Mouse (Mus musculus) kidney, adult 2 months (tissue): ENCODE data around the gene Ccr7. TPM values are rescaled to one million over a fixed set of nuclear protein-coding genes. Genes with fewer than 3 reads are reported as not detected.

Experiments
- DNase-seq: peaks from one replicate; pipeline ENCODE4 v3.0.0; 2021
- H3K27ac ChIP-seq: fragments of 200-500 bp; 2 replicates; pipeline ENCODE4 v1.5.1; 2012; ENCODE audit warnings: low read depth, low read length, control low read depth, inconsistent platforms; ENCODE audit not compliant: insufficient read depth
- H3K27me3 ChIP-seq: fragments of 200-500 bp; replicated peaks from 2 replicates; pipeline ENCODE4 v1.6.1; 2012; ENCODE audit warnings: mild to moderate bottlenecking, moderate library complexity, low read length, inconsistent platforms; ENCODE audit not compliant: control insufficient read depth, insufficient read depth
- H3K36me3 ChIP-seq: fragments of 200-500 bp; 2 replicates; pipeline ENCODE4 v1.6.1; 2012; ENCODE audit warnings: mild to moderate bottlenecking, moderate library complexity, low read length, inconsistent platforms; ENCODE audit not compliant: control insufficient read depth, insufficient read depth
- H3K4me1 ChIP-seq: fragments of 200-500 bp; 2 replicates; pipeline ENCODE4 v1.6.1; 2011; ENCODE audit warnings: low read length; ENCODE audit not compliant: control insufficient read depth, insufficient read depth
- H3K4me3 ChIP-seq: fragments of 200-500 bp; 2 replicates; pipeline ENCODE4 v1.5.1; 2011; ENCODE audit warnings: mild to moderate bottlenecking, low read depth, low read length, control low read depth; ENCODE audit not compliant: insufficient read depth
- CTCF ChIP-seq: fragments of 200-500 bp; conservative IDR thresholded peaks from 2 replicates; pipeline ENCODE4 v1.5.1; 2011; ENCODE audit warnings: low read depth, mild to moderate bottlenecking, control low read depth, low read length, moderate library complexity, mixed read lengths; ENCODE audit not compliant: insufficient read depth, insufficient read length
- POLR2A ChIP-seq: fragments of 200-500 bp; IDR thresholded peaks from one replicate; pipeline ENCODE4 v1.6.1; 2011; ENCODE audit warnings: low read depth, low read length, control low read depth
- WGBS: fragments of 180-500 bp; shearing (Covaris S2); methylation state at CpG from one replicate; pipeline ENCODE4 v1.1.7; 2018; 5-methylcytosine and 5-hydroxymethylcytosine counted together
- polyA plus RNA-seq: library from polyadenylated mRNA; depleted of rRNA; stranded (reverse); fragments of >200 nt; gene quantifications from 2 replicates; pipeline ENCODE4 v1.2.3, GENCODE M21; 2012

Gene Ccr7
- polyA plus RNA-seq, 1 experiment, result 11.2 TPM

GRCm38 (mm10) chr11:99144456-99144855 is 10.4 kb downstream of the Ccr7 start:
- Histone ChIP-seq H3K4me1 (no peaks in the 10 kb centered on the region), H3K27ac (no peak overlapping the region), H3K36me3 (no peaks in the 10 kb centered on the region), H3K4me3 (no peak overlapping the region), H3K27me3 (no peaks in the 10 kb centered on the region)
- DNase-seq, result no peak
- 64% methylated on average over 5 of the region's 5 CpGs for WGBS
- no peak for TF ChIP-seq CTCF
- no peak for TF ChIP-seq POLR2A

- H3K27me3 ChIP-seq, result no peaks in the 10 kb centered on the region
- 68% methylated on average over 16 of the region's 16 CpGs for WGBS
- no peak overlapping the region for H3K4me3 ChIP-seq
- H3K27ac ChIP-seq, result no peak overlapping the region
- H3K4me1 ChIP-seq, result no peaks in the 10 kb centered on the region
- no peak for DNase-seq
- H3K36me3 ChIP-seq, result no peaks in the 10 kb centered on the region
- no peak for TF ChIP-seq POLR2A
- no peak for TF ChIP-seq CTCF
These were observed 11.5 kb downstream of the Ccr7 start for GRCm38 (mm10) chr11:99143123-99144082.

- Histone ChIP-seq H3K36me3 (no peaks in the 10 kb centered on the region), H3K27ac (no peak overlapping the region), H3K27me3 (no peaks in the 10 kb centered on the region), H3K4me3 (no peak overlapping the region), H3K4me1 (no peaks in the 10 kb centered on the region)
- DNase-seq, result no peak
- TF ChIP-seq POLR2A, result no peak
- no peak for TF ChIP-seq CTCF
- WGBS, result 64% methylated on average over 18 of the region's 18 CpGs
These were observed 12.3 kb downstream of the Ccr7 start for GRCm38 (mm10) chr11:99142493-99143095.

- Histone ChIP-seq H3K4me1 (no peaks in the 10 kb centered on the region), H3K27ac (no peak overlapping the region), H3K27me3 (no peaks in the 10 kb centered on the region), H3K4me3 (no peak overlapping the region), H3K36me3 (no peaks in the 10 kb centered on the region)
- TF ChIP-seq POLR2A, result no peak
- no peak for TF ChIP-seq CTCF
- WGBS, result 85% methylated on average over 6 of the region's 6 CpGs
- DNase-seq, result no peak
These were observed 12.8 kb downstream of the Ccr7 start for GRCm38 (mm10) chr11:99142046-99142445.

- H3K4me1 ChIP-seq, result no peaks in the 10 kb centered on the region
- no peaks in the 10 kb centered on the region for H3K27me3 ChIP-seq
- no peak for TF ChIP-seq POLR2A
- no peak for TF ChIP-seq CTCF
- 78% methylated on average over 7 of the region's 7 CpGs for WGBS
- H3K27ac ChIP-seq, result no peak overlapping the region
- H3K36me3 ChIP-seq, result no peaks in the 10 kb centered on the region
- H3K4me3 ChIP-seq, result no peak overlapping the region
- peak; percentile 38 for DNase-seq
These were observed 13.3 kb downstream of the Ccr7 start for GRCm38 (mm10) chr11:99141600-99141999.

GRCm38 (mm10) chr11:99138976-99139375 is 15.9 kb downstream of the Ccr7 start:
- H3K4me3 ChIP-seq, result no peak overlapping the region
- no peak for DNase-seq
- no peak for TF ChIP-seq CTCF
- 75% methylated on average over 9 of the region's 9 CpGs for WGBS
- H3K4me1 ChIP-seq, result no peaks in the 10 kb centered on the region
- H3K27ac ChIP-seq, result no peak overlapping the region
- no peaks in the 10 kb centered on the region for H3K36me3 ChIP-seq
- H3K27me3 ChIP-seq, result no peaks in the 10 kb centered on the region

- no peaks in the 10 kb centered on the region for H3K36me3 ChIP-seq
- H3K4me1 ChIP-seq, result no peaks in the 10 kb centered on the region
- no peak for DNase-seq
- TF ChIP-seq CTCF (no peak), POLR2A (no peak)
- H3K4me3 ChIP-seq, result no peak overlapping the region
- H3K27ac ChIP-seq, result no peak overlapping the region
- no peaks in the 10 kb centered on the region for H3K27me3 ChIP-seq
- 67% methylated on average over 4 of the region's 4 CpGs for WGBS
These were observed 17.5 kb downstream of the Ccr7 start for GRCm38 (mm10) chr11:99137385-99137784.
